Mouse (Mus musculus): ENCODE data around the gene Galnt14.

GRCm38 (mm10) chr17:73487792-73488191 lies 222.5 kb downstream of the Galnt14 start:
- no peak for TF ChIP-seq CTCF (IDR thresholded peaks at IDR 0.05; ENCODE audit: low read depth)
- no peak for TF ChIP-seq EP300 (IDR thresholded peaks at IDR 0.05; ENCODE audit: low read depth)

Data from liver, embryonic 14.5 days (tissue).